Mouse (Mus musculus) hematopoietic stem cell, adult 5-6 weeks (primary cell): ENCODE data around the gene Tenm4. TPM values are rescaled to one million over a fixed set of nuclear protein-coding genes. Genes with fewer than 3 reads are reported as not detected.

Source experiments
- ATAC-seq, 2 experiments: fragments of 125-278 bp in 1 of 2; replicated peaks in 1 of 2; 2 replicates each; pipeline ENCODE4 v1.8.0; 2016 to 2017; ENCODE audit warnings: inconsistent platforms in 2 of 2, mild to moderate bottlenecking in 2 of 2, moderate number of reproducible peaks in 2 of 2, low read depth in 1 of 2, moderate TSS enrichment in 1 of 2; ENCODE audit not compliant: low FRiP score in 2 of 2, poor library complexity in 2 of 2, severe bottlenecking in 2 of 2, insufficient read depth in 1 of 2, low TSS enrichment in 1 of 2
- total RNA-seq: library from RNA; stranded (forward); fragments of 172-1452, 232-1000 nt; gene quantifications from 2 replicates; pipeline ENCODE4 v1.2.3, GENCODE M21; 2017

Tenm4 gene
- 0.38 TPM in 1 of 2 replicates, not detected in the other for total RNA-seq

- peak in 1 of 2 experiments; percentile 25; a peak in 1 of 4 replicates for ATAC-seq
These were observed at the start of gene Tenm4 for GRCm38 (mm10) chr7:96170924-96171595. Tenm4 (plus strand) TSS chr7:96171246.

- ATAC-seq = no peak
These were observed 40.3 kb upstream of the Tenm4 start for GRCm38 (mm10) chr7:96130763-96131162.

- ATAC-seq = no peak
These were observed 39.9 kb upstream of the Tenm4 start for GRCm38 (mm10) chr7:96131175-96131574.

- ATAC-seq = no peak
These were observed 34.5 kb upstream of the Tenm4 start for GRCm38 (mm10) chr7:96136497-96136961.

GRCm38 (mm10) chr7:96141876-96142275, 29.2 kb upstream of the Tenm4 start:
- no peak for ATAC-seq

GRCm38 (mm10) chr7:96142973-96143596, 28.0 kb upstream of the Tenm4 start:
- ATAC-seq = no peak

GRCm38 (mm10) chr7:96147436-96147835, 23.6 kb upstream of the Tenm4 start:
- ATAC-seq = no peak

- ATAC-seq = no peak
These were observed 22.9 kb upstream of the Tenm4 start for GRCm38 (mm10) chr7:96148191-96148590.

GRCm38 (mm10) chr7:96151277-96151676, 19.8 kb upstream of the Tenm4 start:
- peak; percentile 55 to 63 for ATAC-seq

GRCm38 (mm10) chr7:96151961-96152360, 19.1 kb upstream of the Tenm4 start:
- no peak for ATAC-seq

- no peak for ATAC-seq
These were observed 18.6 kb upstream of the Tenm4 start for GRCm38 (mm10) chr7:96152431-96152830.

GRCm38 (mm10) chr7:96152924-96153359, 18.1 kb upstream of the Tenm4 start:
- peak; percentile 96 for ATAC-seq

- no peak for ATAC-seq
These were observed 17.0 kb upstream of the Tenm4 start for GRCm38 (mm10) chr7:96154025-96154424.

- ATAC-seq = no peak
These were observed 14.4 kb upstream of the Tenm4 start for GRCm38 (mm10) chr7:96156481-96157255.

GRCm38 (mm10) chr7:96164141-96164540, 6.9 kb upstream of the Tenm4 start:
- no peak for ATAC-seq

GRCm38 (mm10) chr7:96168921-96169320, 2.1 kb upstream of the Tenm4 start:
- no peak for ATAC-seq

- no peak for ATAC-seq
These were observed 834 bp downstream of the Tenm4 start for GRCm38 (mm10) chr7:96171596-96172563.
